Mouse (Mus musculus) C2C12 (cell line): ENCODE measurements around the gene Dnajc13. TPM values are rescaled to one million over a fixed set of nuclear protein-coding genes. Genes with fewer than 3 reads are reported as not detected.

Source experiments
- H3K27me3 ChIP-seq: one replicate; pipeline ENCODE4 v1.6.1; 2011; ENCODE audit not compliant: control insufficient read depth, insufficient read depth, insufficient read length
- H3K36me3 ChIP-seq: one replicate; pipeline ENCODE4 v1.6.1; 2011; ENCODE audit not compliant: control insufficient read depth, insufficient read depth
- H3K4me3 ChIP-seq: one replicate; pipeline ENCODE4 v1.5.1; 2011; ENCODE audit warnings: mild to moderate bottlenecking, control low read depth; ENCODE audit not compliant: poor library complexity, insufficient read depth, severe bottlenecking
- H3K79me2 ChIP-seq: one replicate; pipeline ENCODE4 v1.6.1; 2011; ENCODE audit not compliant: control insufficient read depth, insufficient read depth
- H3K79me3 ChIP-seq: one replicate; pipeline ENCODE4 v1.6.1; 2011; ENCODE audit warnings: low read depth, control low read depth
- H3ac ChIP-seq: one replicate; pipeline ENCODE3; 2011; ENCODE audit warnings: low read depth; ENCODE audit not compliant: control insufficient read depth, insufficient read length
- CEBPB ChIP-seq: IDR thresholded peaks from one replicate; pipeline ENCODE4 v1.6.1; 2011; ENCODE audit warnings: low read depth, mild to moderate bottlenecking, control low read depth, moderate library complexity
- CTCF ChIP-seq: IDR thresholded peaks from one replicate; pipeline ENCODE4 v1.5.1; 2011; ENCODE audit not compliant: control insufficient read depth, insufficient read depth, insufficient read length
- FOSL1 ChIP-seq: IDR thresholded peaks from one replicate; pipeline ENCODE4 v1.8.0; 2011; ENCODE audit warnings: mild to moderate bottlenecking, low read length; ENCODE audit not compliant: poor library complexity, insufficient read depth, severe bottlenecking
- MAX ChIP-seq: IDR thresholded peaks from one replicate; pipeline ENCODE4 v1.6.1; 2011; ENCODE audit warnings: mild to moderate bottlenecking, control low read depth
- MYOD1 ChIP-seq: IDR thresholded peaks from one replicate; pipeline ENCODE4 v1.6.1; 2011; ENCODE audit warnings: low read depth; ENCODE audit not compliant: control insufficient read depth, insufficient read length
- MYOG ChIP-seq: IDR thresholded peaks from one replicate; pipeline ENCODE4 v1.6.1; 2011; ENCODE audit not compliant: control insufficient read depth, insufficient read length; ENCODE audit errors: extremely low read depth
- USF1 ChIP-seq: IDR thresholded peaks from one replicate; pipeline ENCODE4 v1.6.1; 2011; ENCODE audit warnings: low read depth, mild to moderate bottlenecking, control low read depth, moderate library complexity
- polyA plus RNA-seq: library from polyadenylated mRNA; unstranded; fragments of >200 nt; fragmentation: generic; extraction: Trizol; gene quantifications from one replicate; pipeline ENCODE4 v1.2.1, GENCODE M21; 2012; ENCODE audit warnings: missing spikeins

The Dnajc13 gene
- polyA plus RNA-seq, 1 experiment = 13.5 TPM

DNA sequence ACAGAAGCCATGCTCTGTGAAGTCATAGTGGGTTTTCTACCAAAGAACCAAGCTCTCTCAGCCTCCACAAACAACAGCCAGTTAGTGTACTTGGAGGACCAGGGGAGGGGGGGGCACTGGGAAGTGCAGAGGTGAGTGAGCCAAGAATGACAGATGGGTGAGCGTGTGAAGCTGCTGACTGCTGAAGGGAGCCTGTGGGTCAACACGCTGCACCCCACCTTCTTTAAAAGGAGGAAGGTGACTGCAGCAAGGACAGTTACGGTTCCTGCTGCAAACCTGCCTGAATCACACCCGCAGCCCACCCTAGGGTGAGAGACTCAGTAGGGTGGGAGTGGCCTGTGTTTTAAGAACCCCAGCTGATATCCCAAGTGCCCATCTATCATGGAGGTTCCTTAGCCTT lies 81.1 kb downstream of the Dnajc13 start:
- H3K79me3 ChIP-seq = no peaks in the 10 kb centered on the region
- H3ac ChIP-seq = no peak overlapping the region
- H3K4me3 ChIP-seq = no peak overlapping the region
- no peaks in the 10 kb centered on the region for H3K27me3 ChIP-seq
- TF ChIP-seq MAX (no peak), MYOG (no peak), CTCF (no peak), MYOD1 (no peak), CEBPB (no peak), USF1 (no peak), FOSL1 (no peak)
- no peaks in the 10 kb centered on the region for H3K79me2 ChIP-seq
- peaks cover 65% of the 10 kb centered on the region for H3K36me3 ChIP-seq

DNA sequence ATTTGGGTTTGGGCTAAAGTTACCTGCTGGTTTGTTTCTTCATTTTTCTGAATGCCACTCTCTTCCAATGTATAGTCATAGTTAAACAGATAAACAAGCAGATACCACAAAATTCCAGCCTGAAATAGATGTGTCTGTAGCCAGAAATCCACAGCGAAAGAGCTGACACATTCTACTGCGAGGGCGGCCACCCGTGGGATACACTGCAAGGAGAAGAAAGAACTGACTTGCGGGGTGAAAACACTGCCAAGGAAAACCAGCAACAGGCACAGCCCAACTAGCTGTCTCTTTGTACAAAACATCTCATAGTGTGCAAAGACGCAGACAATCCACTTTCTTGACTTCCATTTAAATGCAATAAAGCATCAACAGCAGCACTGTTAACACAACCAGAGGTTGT lies 82.7 kb downstream of the Dnajc13 start:
- no peak overlapping the region for H3K4me3 ChIP-seq
- no peaks in the 10 kb centered on the region for H3K27me3 ChIP-seq
- no peaks in the 10 kb centered on the region for H3K79me2 ChIP-seq
- no peak for TF ChIP-seq CTCF
- no peak for TF ChIP-seq MYOG
- no peak overlapping the region for H3ac ChIP-seq
- peaks cover 75% of the 10 kb centered on the region for H3K36me3 ChIP-seq
- no peaks in the 10 kb centered on the region for H3K79me3 ChIP-seq

DNA sequence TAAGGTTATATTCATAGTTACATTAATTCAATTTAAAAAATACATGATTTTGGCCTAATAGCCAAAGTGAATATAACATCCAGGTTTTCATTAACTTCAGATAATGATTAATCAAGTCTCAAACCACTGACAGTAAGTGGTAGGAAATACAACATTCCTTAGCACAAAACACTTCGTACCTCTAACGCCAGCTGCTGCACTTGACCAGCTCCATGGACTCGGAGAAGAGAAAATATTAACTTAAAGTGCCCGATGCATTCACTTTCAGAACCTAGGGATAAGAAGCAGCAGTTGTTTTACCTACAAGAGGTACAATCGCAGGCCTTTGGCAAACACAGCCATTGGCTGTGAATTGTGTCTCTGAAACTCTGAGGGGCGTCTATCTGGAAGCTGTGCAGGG lies 90.4 kb downstream of the Dnajc13 start:
- H3K79me3 ChIP-seq = no peaks in the 10 kb centered on the region
- no peaks in the 10 kb centered on the region for H3K79me2 ChIP-seq
- H3ac ChIP-seq = no peak overlapping the region
- peaks cover 66% of the 10 kb centered on the region for H3K36me3 ChIP-seq
- TF ChIP-seq MAX = no peak
- TF ChIP-seq CTCF = no peak
- TF ChIP-seq USF1 = no peak
- no peaks in the 10 kb centered on the region for H3K27me3 ChIP-seq
- H3K4me3 ChIP-seq = no peak overlapping the region

DNA sequence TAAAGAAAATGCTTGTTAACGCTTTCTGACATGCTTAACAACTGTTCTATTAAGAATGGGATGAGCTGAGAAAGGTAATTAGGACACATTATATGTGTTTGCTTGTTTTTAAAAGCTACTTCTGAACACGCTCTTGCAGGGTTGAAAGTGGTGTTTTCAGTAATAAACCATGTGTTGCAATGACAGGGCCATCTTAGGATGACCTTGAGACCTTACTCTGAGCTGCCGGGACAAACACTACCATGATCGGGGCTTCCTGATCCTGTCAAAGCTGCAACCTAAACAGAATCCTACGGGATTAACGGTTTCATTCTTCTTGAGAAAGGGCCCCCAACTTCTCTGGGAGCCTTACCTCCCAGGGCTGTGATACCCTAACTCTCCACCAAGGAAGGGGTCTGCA lies 91.1 kb downstream of the Dnajc13 start:
- Histone ChIP-seq H3K4me3 (no peak overlapping the region), H3K27me3 (no peaks in the 10 kb centered on the region), H3K79me2 (no peaks in the 10 kb centered on the region), H3K79me3 (no peaks in the 10 kb centered on the region), H3ac (no peak overlapping the region), H3K36me3 (peaks cover 60% of the 10 kb centered on the region)
- TF ChIP-seq USF1 (no peak), CEBPB (no peak), MYOG (no peak), MAX (no peak)

DNA sequence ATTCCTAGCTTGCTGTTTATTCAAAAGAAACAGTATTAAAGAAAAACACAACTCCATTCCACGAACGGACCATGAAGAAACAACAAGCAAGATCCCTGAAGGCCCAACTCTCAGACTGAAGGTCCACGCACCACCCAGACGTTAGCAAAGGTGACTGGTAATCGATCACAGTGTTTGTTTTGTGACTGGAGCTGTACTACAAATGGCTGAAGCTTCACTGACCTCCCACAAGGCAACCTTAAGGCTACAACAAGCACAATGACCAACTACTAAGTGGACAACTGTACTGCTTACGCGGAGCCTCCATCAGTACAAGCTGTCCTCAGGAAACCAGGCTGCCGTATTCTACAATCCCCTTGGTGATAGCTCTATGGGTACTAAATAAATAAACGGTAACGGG lies 92.7 kb downstream of the Dnajc13 start:
- Histone ChIP-seq H3K36me3 (peaks cover 61% of the 10 kb centered on the region), H3K79me3 (no peaks in the 10 kb centered on the region), H3K79me2 (no peaks in the 10 kb centered on the region), H3K4me3 (no peak overlapping the region), H3K27me3 (no peaks in the 10 kb centered on the region), H3ac (no peak overlapping the region)
- TF ChIP-seq CTCF = no peak
- TF ChIP-seq MYOG = no peak
- TF ChIP-seq FOSL1 = no peak
- no peak for TF ChIP-seq MAX
- no peak for TF ChIP-seq USF1

DNA sequence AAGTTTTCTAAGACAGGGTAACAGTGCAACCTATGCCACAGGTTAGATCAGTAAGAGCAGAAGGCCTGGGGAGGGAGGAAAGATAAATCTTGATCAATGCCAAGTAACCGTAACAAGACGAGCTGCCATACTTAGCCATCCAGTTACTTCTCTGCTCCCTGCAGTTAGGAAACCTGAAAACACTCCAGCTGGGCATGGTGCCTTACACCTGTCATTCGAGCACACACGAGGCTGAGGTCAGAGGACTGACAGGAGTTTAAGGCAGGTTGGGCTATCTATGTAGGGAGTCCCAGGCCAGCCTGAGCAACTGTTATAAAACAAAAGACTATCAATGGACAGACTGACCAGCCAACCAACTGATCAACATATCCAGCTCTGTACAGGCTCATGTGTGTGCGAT lies 96.8 kb downstream of the Dnajc13 start:
- Histone ChIP-seq H3K27me3 (no peaks in the 10 kb centered on the region), H3K79me2 (no peaks in the 10 kb centered on the region), H3K79me3 (no peaks in the 10 kb centered on the region), H3ac (no peak overlapping the region), H3K36me3 (peaks cover 59% of the 10 kb centered on the region), H3K4me3 (no peak overlapping the region)
- TF ChIP-seq MYOD1 (no peak), CEBPB (no peak), MYOG (no peak), CTCF (no peak), USF1 (no peak), FOSL1 (no peak), MAX (no peak)

DNA sequence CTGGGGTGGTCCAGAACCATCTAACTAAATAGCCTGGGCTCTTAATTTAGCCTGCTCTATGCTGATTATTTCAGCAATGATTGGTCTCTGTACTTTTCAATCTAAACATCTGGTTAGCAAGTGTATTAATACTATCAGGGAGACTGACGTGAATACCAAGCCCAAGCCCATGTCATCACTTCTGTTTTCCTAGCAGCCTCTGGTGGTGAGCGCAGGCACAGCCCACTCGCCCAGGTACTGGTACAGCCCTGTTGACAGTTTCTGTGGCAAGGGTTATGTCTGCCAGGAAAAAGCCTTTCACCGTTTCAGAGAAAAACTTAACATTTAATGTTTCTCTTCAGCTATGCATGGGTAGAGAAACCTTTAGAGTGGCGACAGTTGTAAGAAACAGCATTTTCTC lies 98.5 kb downstream of the Dnajc13 start:
- no peaks in the 10 kb centered on the region for H3K79me2 ChIP-seq
- H3K4me3 ChIP-seq = no peak overlapping the region
- TF ChIP-seq MYOG (no peak), FOSL1 (no peak), CEBPB (no peak), CTCF (no peak), MYOD1 (no peak), MAX (no peak), USF1 (no peak)
- H3K36me3 ChIP-seq = peaks cover 59% of the 10 kb centered on the region
- H3K79me3 ChIP-seq = no peaks in the 10 kb centered on the region
- H3ac ChIP-seq = no peak overlapping the region
- H3K27me3 ChIP-seq = no peaks in the 10 kb centered on the region
